Mouse (Mus musculus): ENCODE data around the gene Chga. TPM values are rescaled to one million over a fixed set of nuclear protein-coding genes. Genes with fewer than 3 reads are reported as not detected.
A peak's percentile ranks its signal among the peaks of the same experiment; 100 is the strongest.

Chga gene
- polyA plus RNA-seq, 1 experiment: 216 TPM

GRCm38 (mm10) chr12:102601847-102602246 lies 47.1 kb downstream of the Chga start:
- Histone ChIP-seq H3K4me3 (replicated peaks; ENCODE audit: insufficient read depth, low read depth, low read length) (no peak overlapping the region), H3K27ac (ENCODE audit: insufficient read depth, low read length) (peak overlapping the region; percentile 13), H3K27me3 (ENCODE audit: control insufficient read depth, insufficient read depth, low read length) (no peaks in the 10 kb centered on the region), H3K4me1 (ENCODE audit: control insufficient read depth, insufficient read depth, low read length) (peaks cover 54% of the 10 kb centered on the region)
- DNase-seq: no peak
- WGBS: 35% methylated on average over 8 of the region's 8 CpGs
- TF ChIP-seq POLR2A (IDR thresholded peaks at IDR 0.05; ENCODE audit: borderline replicate concordance, insufficient read depth, low read length) (no peak), CTCF (IDR thresholded peaks at IDR 0.05; ENCODE audit: borderline replicate concordance, insufficient read depth, low read depth, low read length) (no peak)

- Histone ChIP-seq H3K4me3 (replicated peaks; ENCODE audit: insufficient read depth, low read depth, low read length) (no peak overlapping the region), H3K4me1 (ENCODE audit: control insufficient read depth, insufficient read depth, low read length) (peaks cover 49% of the 10 kb centered on the region), H3K27me3 (ENCODE audit: control insufficient read depth, insufficient read depth, low read length) (no peaks in the 10 kb centered on the region), H3K27ac (ENCODE audit: insufficient read depth, low read length) (peak overlapping the region; percentile 13)
- no peak for TF ChIP-seq POLR2A (IDR thresholded peaks at IDR 0.05; ENCODE audit: borderline replicate concordance, insufficient read depth, low read length)
- no peak for TF ChIP-seq CTCF (IDR thresholded peaks at IDR 0.05; ENCODE audit: borderline replicate concordance, insufficient read depth, low read depth, low read length)
- peak; percentile 60 to 69 for DNase-seq
- 29% methylated on average over 9 of the region's 9 CpGs for WGBS
Measured at GRCm38 (mm10) chr12:102602255-102603041, 47.7 kb downstream of the Chga start.

GRCm38 (mm10) chr12:102605607-102606006 lies 50.8 kb downstream of the Chga start:
- no peak for DNase-seq
- H3K4me1 ChIP-seq (ENCODE audit: control insufficient read depth, insufficient read depth, low read length): peaks cover 58% of the 10 kb centered on the region
- TF ChIP-seq POLR2A (IDR thresholded peaks at IDR 0.05; ENCODE audit: borderline replicate concordance, insufficient read depth, low read length): no peak
- TF ChIP-seq CTCF (IDR thresholded peaks at IDR 0.05; ENCODE audit: borderline replicate concordance, insufficient read depth, low read depth, low read length): no peak
- WGBS: 96% methylated on average over 6 of the region's 6 CpGs
- no peak overlapping the region for H3K27ac ChIP-seq (ENCODE audit: insufficient read depth, low read length)
- H3K27me3 ChIP-seq (ENCODE audit: control insufficient read depth, insufficient read depth, low read length): no peaks in the 10 kb centered on the region
- no peak overlapping the region for H3K4me3 ChIP-seq (replicated peaks; ENCODE audit: insufficient read depth, low read depth, low read length)

- Histone ChIP-seq H3K27ac (ENCODE audit: insufficient read depth, low read length) (no peak overlapping the region), H3K27me3 (ENCODE audit: control insufficient read depth, insufficient read depth, low read length) (no peaks in the 10 kb centered on the region), H3K4me1 (ENCODE audit: control insufficient read depth, insufficient read depth, low read length) (peaks cover 56% of the 10 kb centered on the region), H3K4me3 (replicated peaks; ENCODE audit: insufficient read depth, low read depth, low read length) (no peak overlapping the region)
- DNase-seq: no peak
- TF ChIP-seq CTCF (IDR thresholded peaks at IDR 0.05; ENCODE audit: borderline replicate concordance, insufficient read depth, low read depth, low read length): no peak
- no peak for TF ChIP-seq POLR2A (IDR thresholded peaks at IDR 0.05; ENCODE audit: borderline replicate concordance, insufficient read depth, low read length)
- 93% methylated on average over 8 of the region's 8 CpGs for WGBS
Measured at GRCm38 (mm10) chr12:102607066-102607465, 52.3 kb downstream of the Chga start.

- Histone ChIP-seq H3K4me3 (replicated peaks; ENCODE audit: insufficient read depth, low read depth, low read length) (no peak overlapping the region), H3K27me3 (ENCODE audit: control insufficient read depth, insufficient read depth, low read length) (no peaks in the 10 kb centered on the region), H3K4me1 (ENCODE audit: control insufficient read depth, insufficient read depth, low read length) (peaks cover 49% of the 10 kb centered on the region), H3K27ac (ENCODE audit: insufficient read depth, low read length) (no peak overlapping the region)
- WGBS: 60% methylated on average over 11 of the region's 11 CpGs
- peak; percentile 49 to 61 for DNase-seq
- no peak for TF ChIP-seq POLR2A (IDR thresholded peaks at IDR 0.05; ENCODE audit: borderline replicate concordance, insufficient read depth, low read length)
- TF ChIP-seq CTCF (IDR thresholded peaks at IDR 0.05; ENCODE audit: borderline replicate concordance, insufficient read depth, low read depth, low read length): no peak
Measured at GRCm38 (mm10) chr12:102607808-102608517, 53.2 kb downstream of the Chga start.

GRCm38 (mm10) chr12:102610927-102611326 lies 56.2 kb downstream of the Chga start:
- TF ChIP-seq POLR2A (IDR thresholded peaks at IDR 0.05; ENCODE audit: borderline replicate concordance, insufficient read depth, low read length) (no peak), CTCF (IDR thresholded peaks at IDR 0.05; ENCODE audit: borderline replicate concordance, insufficient read depth, low read depth, low read length) (no peak)
- WGBS: 46% methylated on average over 8 of the region's 8 CpGs

GRCm38 (mm10) chr12:102612431-102612830 lies 57.7 kb downstream of the Chga start:
- no peak overlapping the region for H3K27ac ChIP-seq (ENCODE audit: insufficient read depth, low read length)
- peaks cover 77% of the 10 kb centered on the region for H3K4me1 ChIP-seq (ENCODE audit: control insufficient read depth, insufficient read depth, low read length)
- H3K27me3 ChIP-seq (ENCODE audit: control insufficient read depth, insufficient read depth, low read length): no peaks in the 10 kb centered on the region
- no peak for DNase-seq
- TF ChIP-seq POLR2A (IDR thresholded peaks at IDR 0.05; ENCODE audit: borderline replicate concordance, insufficient read depth, low read length): no peak
- no peak for TF ChIP-seq CTCF (IDR thresholded peaks at IDR 0.05; ENCODE audit: borderline replicate concordance, insufficient read depth, low read depth, low read length)
- H3K4me3 ChIP-seq (replicated peaks; ENCODE audit: insufficient read depth, low read depth, low read length): no peak overlapping the region
- 94% methylated on average over 1 of the region's 1 CpGs for WGBS

More at GRCm38 (mm10) chr12:102610927-102611326, 56.2 kb downstream of the Chga start:
- no peaks in the 10 kb centered on the region for H3K27me3 ChIP-seq (ENCODE audit: control insufficient read depth, insufficient read depth, low read length)
- H3K4me3 ChIP-seq (replicated peaks; ENCODE audit: insufficient read depth, low read depth, low read length): no peak overlapping the region
- DNase-seq: no peak
- H3K4me1 ChIP-seq (ENCODE audit: control insufficient read depth, insufficient read depth, low read length): peaks cover 62% of the 10 kb centered on the region
- H3K27ac ChIP-seq (ENCODE audit: insufficient read depth, low read length): no peak overlapping the region

Data from cerebellum, adult 2 months (tissue).